Mouse (Mus musculus) sigmoid colon, adult 10 weeks (tissue): ENCODE measurements around the gene Kcnj15. TPM values are rescaled to one million over a fixed set of nuclear protein-coding genes. Genes with fewer than 3 reads are reported as not detected.

Experiments
- polyA plus RNA-seq: library from polyadenylated mRNA; stranded (reverse); fragments of 350-450 nt; fragmentation: Illumina TruSeq; extraction: RNeasy Lipid Tissue Mini Kit (QIAGEN cat#74804); gene quantifications from one replicate; pipeline ENCODE4 v1.2.3, GENCODE M21; 2014; ENCODE audit warnings: low read depth, low replicate concordance

The Kcnj15 gene
- polyA plus RNA-seq = 0.54 TPM

GRCm38 (mm10) chr16:95257266-95257894, at the start of gene Kcnj15:
Gene Kcnj15 (plus strand): TSS chr16:95257558.

